Mouse (Mus musculus): ENCODE measurements around the gene Daam1. TPM values are rescaled to one million over a fixed set of nuclear protein-coding genes. Genes with fewer than 3 reads are reported as not detected.

The Daam1 gene
- polyA plus RNA-seq, 1 experiment from 2014 or later = 5.3 TPM

- 64% methylated on average over 4 of the region's 4 CpGs for WGBS
- Histone ChIP-seq H3K9me3 (ENCODE audit: control insufficient read depth) (no peaks in the 10 kb centered on the region), H3K9ac (ENCODE audit: low read depth, low read length) (no peak overlapping the region), H3K4me1 (replicated peaks; ENCODE audit: control insufficient read depth, insufficient read depth, low read length) (no peaks in the 10 kb centered on the region), H3K36me3 (ENCODE audit: control insufficient read depth, insufficient read depth) (peaks cover 3% of the 10 kb centered on the region; the same call in 1 of the 2 replicates), H3K4me3 (ENCODE audit: low read depth, low read length) (no peak overlapping the region), H3K27me3 (replicated peaks; ENCODE audit: control insufficient read depth, insufficient read depth, low read length) (no peaks in the 10 kb centered on the region), H3K4me2 (replicated peaks; ENCODE audit: low read depth) (no peak overlapping the region), H3K27ac (ENCODE audit: low read depth, low read length) (no peak overlapping the region)
- no peak for TF ChIP-seq CTCF (IDR thresholded peaks at IDR 0.05; ENCODE audit: low read depth)
- ATAC-seq = no peak
Observed at GRCm38 (mm10) chr12:71968592-71968991, 137.7 kb downstream of the Daam1 start.

DNA sequence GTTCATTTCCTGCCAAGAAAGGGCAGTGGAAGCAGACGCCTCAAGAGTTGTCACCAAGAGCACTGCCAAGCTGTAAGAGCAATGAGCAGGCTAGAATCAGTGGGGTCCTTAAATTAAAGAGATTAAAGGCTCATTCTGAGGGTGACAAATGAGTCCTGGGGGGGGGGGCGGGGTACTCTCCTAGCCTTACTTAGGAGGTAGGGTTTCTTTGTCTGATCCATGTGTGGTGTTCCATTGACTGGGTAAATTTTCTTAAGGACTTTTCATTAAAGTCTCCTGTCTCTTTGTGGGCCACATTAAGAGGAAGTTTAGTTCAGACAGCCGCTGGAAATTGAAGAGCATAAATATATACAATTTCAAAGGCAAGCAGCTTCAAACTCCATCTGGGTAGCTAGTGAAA lies 138.1 kb downstream of the Daam1 start:
- no peaks in the 10 kb centered on the region for H3K4me1 ChIP-seq (replicated peaks; ENCODE audit: control insufficient read depth, insufficient read depth, low read length)
- peaks cover 4% of the 10 kb centered on the region; the same call in 1 of the 2 replicates for H3K36me3 ChIP-seq (ENCODE audit: control insufficient read depth, insufficient read depth)
- 67% methylated on average over 3 of the region's 3 CpGs for WGBS
- no peak overlapping the region for H3K4me3 ChIP-seq (ENCODE audit: low read depth, low read length)
- no peak overlapping the region for H3K4me2 ChIP-seq (replicated peaks; ENCODE audit: low read depth)
- H3K27ac ChIP-seq (ENCODE audit: low read depth, low read length) = no peak overlapping the region
- no peaks in the 10 kb centered on the region for H3K9me3 ChIP-seq (ENCODE audit: control insufficient read depth)
- H3K9ac ChIP-seq (ENCODE audit: low read depth, low read length) = no peak overlapping the region
- no peak for TF ChIP-seq CTCF (IDR thresholded peaks at IDR 0.05; ENCODE audit: low read depth)
- no peak for ATAC-seq
- H3K27me3 ChIP-seq (replicated peaks; ENCODE audit: control insufficient read depth, insufficient read depth, low read length) = no peaks in the 10 kb centered on the region

GRCm38 (mm10) chr12:71969439-71969838 lies 138.6 kb downstream of the Daam1 start:
- Histone ChIP-seq H3K4me1 (replicated peaks; ENCODE audit: control insufficient read depth, insufficient read depth, low read length) (no peaks in the 10 kb centered on the region), H3K36me3 (ENCODE audit: control insufficient read depth, insufficient read depth) (peaks cover 4% of the 10 kb centered on the region; the same call in 1 of the 2 replicates), H3K9me3 (ENCODE audit: control insufficient read depth) (no peaks in the 10 kb centered on the region), H3K27ac (ENCODE audit: low read depth, low read length) (no peak overlapping the region), H3K27me3 (replicated peaks; ENCODE audit: control insufficient read depth, insufficient read depth, low read length) (no peaks in the 10 kb centered on the region), H3K9ac (ENCODE audit: low read depth, low read length) (no peak overlapping the region), H3K4me3 (ENCODE audit: low read depth, low read length) (no peak overlapping the region), H3K4me2 (replicated peaks; ENCODE audit: low read depth) (no peak overlapping the region)
- ATAC-seq = no peak
- WGBS = 87% methylated on average over 9 of the region's 9 CpGs
- no peak for TF ChIP-seq CTCF (IDR thresholded peaks at IDR 0.05; ENCODE audit: low read depth)

GRCm38 (mm10) chr12:71969941-71970629 lies 139.2 kb downstream of the Daam1 start:
- Histone ChIP-seq H3K27me3 (replicated peaks; ENCODE audit: control insufficient read depth, insufficient read depth, low read length) (no peaks in the 10 kb centered on the region), H3K4me3 (ENCODE audit: low read depth, low read length) (no peak overlapping the region), H3K36me3 (ENCODE audit: control insufficient read depth, insufficient read depth) (peaks cover 4% of the 10 kb centered on the region; the same call in 1 of the 2 replicates), H3K9me3 (ENCODE audit: control insufficient read depth) (no peaks in the 10 kb centered on the region), H3K27ac (ENCODE audit: low read depth, low read length) (no peak overlapping the region), H3K4me2 (replicated peaks; ENCODE audit: low read depth) (no peak overlapping the region), H3K4me1 (replicated peaks; ENCODE audit: control insufficient read depth, insufficient read depth, low read length) (no peaks in the 10 kb centered on the region), H3K9ac (ENCODE audit: low read depth, low read length) (no peak overlapping the region)
- TF ChIP-seq CTCF (IDR thresholded peaks at IDR 0.05; ENCODE audit: low read depth) = no peak
- no peak for ATAC-seq
- 73% methylated on average over 12 of the region's 12 CpGs for WGBS

DNA sequence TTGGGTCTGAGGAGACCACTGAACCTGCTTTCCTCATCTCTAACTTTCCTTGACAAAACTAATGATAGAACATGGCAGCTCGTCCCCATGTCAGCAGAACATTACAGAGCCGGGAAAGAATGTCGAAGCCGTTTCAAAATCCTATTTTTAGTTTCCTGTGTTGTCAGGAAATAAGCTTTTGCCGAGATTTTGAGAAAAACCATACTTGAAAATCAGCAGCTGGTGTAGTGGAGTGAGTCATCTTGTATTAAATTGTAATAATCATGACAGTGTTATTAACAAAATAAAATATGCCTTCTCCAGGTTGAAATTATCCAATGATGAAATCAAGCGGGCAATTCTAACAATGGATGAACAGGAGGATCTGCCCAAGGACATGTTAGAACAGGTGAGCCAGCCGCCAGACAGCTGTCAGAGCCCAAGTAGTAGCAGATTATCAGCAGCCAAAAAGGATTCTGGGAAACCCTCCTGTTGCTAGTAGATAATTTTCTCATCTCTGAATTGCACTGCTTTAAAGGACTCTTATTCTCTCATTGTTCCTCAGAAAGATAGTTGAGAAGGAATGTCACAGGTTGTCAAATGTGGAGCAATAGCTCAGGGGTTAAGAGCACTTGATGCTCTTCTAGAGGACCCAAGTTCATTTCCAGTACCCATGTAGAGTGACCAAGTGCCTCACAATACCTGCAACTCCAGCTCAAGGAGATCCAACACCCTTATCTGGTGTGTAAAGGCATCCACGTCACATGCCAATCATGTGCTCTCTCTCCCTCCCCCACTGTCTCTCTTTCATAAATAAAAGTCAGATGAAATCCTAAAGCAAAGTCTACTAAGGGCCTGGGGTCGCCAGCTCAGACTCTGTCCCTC lies 140.1 kb downstream of the Daam1 start:
- no peak for TF ChIP-seq CTCF (IDR thresholded peaks at IDR 0.05; ENCODE audit: low read depth)
- Histone ChIP-seq H3K4me1 (replicated peaks; ENCODE audit: control insufficient read depth, insufficient read depth, low read length) (no peaks in the 10 kb centered on the region), H3K4me2 (replicated peaks; ENCODE audit: low read depth) (no peak overlapping the region), H3K36me3 (ENCODE audit: control insufficient read depth, insufficient read depth) (peaks cover 13% of the 10 kb centered on the region), H3K27ac (ENCODE audit: low read depth, low read length) (no peak overlapping the region), H3K9ac (ENCODE audit: low read depth, low read length) (no peak overlapping the region), H3K4me3 (ENCODE audit: low read depth, low read length) (no peak overlapping the region), H3K9me3 (ENCODE audit: control insufficient read depth) (no peaks in the 10 kb centered on the region), H3K27me3 (replicated peaks; ENCODE audit: control insufficient read depth, insufficient read depth, low read length) (no peaks in the 10 kb centered on the region)
- WGBS = 57% methylated on average over 9 of the region's 9 CpGs
- ATAC-seq = no peak

DNA sequence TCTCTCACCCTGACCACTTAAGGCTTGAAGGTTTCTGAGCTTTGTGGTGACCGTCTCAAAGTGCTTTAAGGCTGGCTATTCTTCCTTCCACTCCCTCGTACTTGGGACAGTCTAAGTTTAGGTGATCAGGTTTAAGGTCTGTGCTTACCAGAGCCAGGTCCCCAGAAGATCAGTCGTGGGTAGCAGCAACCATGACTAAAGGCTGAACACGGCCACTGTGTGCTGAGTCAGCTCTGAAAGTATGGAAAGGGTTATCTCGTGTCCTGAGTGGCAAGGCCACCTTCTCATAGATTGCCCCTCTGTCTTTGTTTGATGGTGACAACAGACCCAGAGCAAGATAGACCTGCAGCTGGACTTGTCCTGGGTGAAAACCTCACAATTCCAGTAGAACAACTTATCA lies 141.2 kb downstream of the Daam1 start:
- Histone ChIP-seq H3K9me3 (ENCODE audit: control insufficient read depth) (no peaks in the 10 kb centered on the region), H3K4me3 (ENCODE audit: low read depth, low read length) (no peak overlapping the region), H3K27ac (ENCODE audit: low read depth, low read length) (no peak overlapping the region), H3K4me1 (replicated peaks; ENCODE audit: control insufficient read depth, insufficient read depth, low read length) (no peaks in the 10 kb centered on the region; the same call in 1 of the 2 replicates), H3K9ac (ENCODE audit: low read depth, low read length) (no peak overlapping the region), H3K36me3 (ENCODE audit: control insufficient read depth, insufficient read depth) (peaks cover 22% of the 10 kb centered on the region), H3K4me2 (replicated peaks; ENCODE audit: low read depth) (no peak overlapping the region), H3K27me3 (replicated peaks; ENCODE audit: control insufficient read depth, insufficient read depth, low read length) (no peaks in the 10 kb centered on the region)
- ATAC-seq = no peak
- TF ChIP-seq CTCF (IDR thresholded peaks at IDR 0.05; ENCODE audit: low read depth) = no peak
- 58% methylated on average over 5 of the region's 5 CpGs for WGBS

All from intestine, postnatal 0 days (tissue).